Mouse (Mus musculus) T-cell, adult 2 months (primary cell): Measurements from ENCODE around the gene Plcb1.

ENCODE experiments used
- DNase-seq: peaks from one replicate; pipeline ENCODE4 v3.0.0; 2022; ENCODE audit warnings: low spot score

The Plcb1 gene

GRCm38 (mm10) chr2:134785970-134786855, at the start of gene Plcb1:
TSS of gene Plcb1 (plus strand) at chr2:134786067.
- no peak for DNase-seq

GRCm38 (mm10) chr2:134755537-134755936, 30.3 kb upstream of the Plcb1 start:
- no peak for DNase-seq

- DNase-seq: no peak
Measured at GRCm38 (mm10) chr2:134756086-134756485, 29.8 kb upstream of the Plcb1 start.

GRCm38 (mm10) chr2:134761029-134761428, 24.8 kb upstream of the Plcb1 start:
- DNase-seq: no peak

- no peak for DNase-seq
Measured at GRCm38 (mm10) chr2:134763406-134763990, 22.4 kb upstream of the Plcb1 start.

- DNase-seq: no peak
Measured at GRCm38 (mm10) chr2:134764506-134764905, 21.4 kb upstream of the Plcb1 start.

- no peak for DNase-seq
Measured at GRCm38 (mm10) chr2:134779826-134780225, 6.0 kb upstream of the Plcb1 start.

- no peak for DNase-seq
Measured at GRCm38 (mm10) chr2:134780316-134780715, 5.6 kb upstream of the Plcb1 start.

- no peak for DNase-seq
Measured at GRCm38 (mm10) chr2:134786856-134787250, 986 bp downstream of the Plcb1 start.

GRCm38 (mm10) chr2:134787336-134788095, 1.6 kb downstream of the Plcb1 start:
- no peak for DNase-seq

GRCm38 (mm10) chr2:134792926-134793325, 7.1 kb downstream of the Plcb1 start:
- DNase-seq: no peak

GRCm38 (mm10) chr2:134800226-134800625, 14.4 kb downstream of the Plcb1 start:
- no peak for DNase-seq

- DNase-seq: no peak
Measured at GRCm38 (mm10) chr2:134816383-134816782, 30.5 kb downstream of the Plcb1 start.

- DNase-seq: no peak
Measured at GRCm38 (mm10) chr2:134817058-134817840, 31.4 kb downstream of the Plcb1 start.

GRCm38 (mm10) chr2:134821176-134821575, 35.3 kb downstream of the Plcb1 start:
- no peak for DNase-seq

- DNase-seq: no peak
Measured at GRCm38 (mm10) chr2:134825645-134826044, 39.8 kb downstream of the Plcb1 start.

GRCm38 (mm10) chr2:134826111-134827005, 40.5 kb downstream of the Plcb1 start:
- no peak for DNase-seq

GRCm38 (mm10) chr2:134827778-134828487, 42.1 kb downstream of the Plcb1 start:
- no peak for DNase-seq

GRCm38 (mm10) chr2:134831861-134832260, 46.0 kb downstream of the Plcb1 start:
- DNase-seq: no peak

- DNase-seq: no peak
Measured at GRCm38 (mm10) chr2:134836097-134836496, 50.2 kb downstream of the Plcb1 start.
